Mouse (Mus musculus): ENCODE results near the gene Eng. TPM values are rescaled to one million over a fixed set of nuclear protein-coding genes. Genes with fewer than 3 reads are reported as not detected.

Eng gene
- polyA plus RNA-seq, 1 experiment from 2014 or later, result 107 TPM

DNA sequence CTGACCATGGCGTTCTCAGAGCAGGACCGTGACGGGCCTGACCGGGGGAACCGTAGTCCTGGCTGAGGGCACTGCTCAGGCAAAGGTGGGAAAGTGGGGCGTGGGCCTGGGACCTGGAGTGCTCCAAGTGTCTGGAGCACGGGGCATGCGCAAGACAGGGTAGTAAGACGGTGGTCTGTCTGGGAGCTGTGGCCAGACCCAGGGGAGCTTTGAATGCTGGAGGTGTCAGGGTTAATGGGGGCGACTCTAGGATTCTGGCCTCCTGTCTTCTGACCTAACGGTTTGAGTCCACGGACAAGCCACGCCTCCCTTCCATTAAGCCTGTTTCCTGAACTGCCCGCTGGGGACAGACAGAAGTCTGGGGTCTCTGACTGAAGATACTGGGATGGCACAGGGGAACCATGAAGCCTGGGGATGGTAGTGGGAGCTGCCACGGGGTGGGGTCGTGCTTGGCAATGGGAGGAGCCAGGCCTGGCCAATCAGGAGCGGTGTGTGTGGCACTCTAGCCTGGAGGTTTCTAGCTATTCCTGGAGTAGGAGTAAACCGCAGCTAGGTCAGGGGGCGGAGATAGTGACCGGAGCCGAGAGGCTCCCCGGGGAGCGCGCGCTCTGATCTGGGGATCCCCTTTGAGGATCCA, 38.1 kb upstream of the Eng start:
- H3K36me3 ChIP-seq, result no peaks in the 10 kb centered on the region
- 6% methylated on average over 25 of the region's 25 CpGs for WGBS

DNA sequence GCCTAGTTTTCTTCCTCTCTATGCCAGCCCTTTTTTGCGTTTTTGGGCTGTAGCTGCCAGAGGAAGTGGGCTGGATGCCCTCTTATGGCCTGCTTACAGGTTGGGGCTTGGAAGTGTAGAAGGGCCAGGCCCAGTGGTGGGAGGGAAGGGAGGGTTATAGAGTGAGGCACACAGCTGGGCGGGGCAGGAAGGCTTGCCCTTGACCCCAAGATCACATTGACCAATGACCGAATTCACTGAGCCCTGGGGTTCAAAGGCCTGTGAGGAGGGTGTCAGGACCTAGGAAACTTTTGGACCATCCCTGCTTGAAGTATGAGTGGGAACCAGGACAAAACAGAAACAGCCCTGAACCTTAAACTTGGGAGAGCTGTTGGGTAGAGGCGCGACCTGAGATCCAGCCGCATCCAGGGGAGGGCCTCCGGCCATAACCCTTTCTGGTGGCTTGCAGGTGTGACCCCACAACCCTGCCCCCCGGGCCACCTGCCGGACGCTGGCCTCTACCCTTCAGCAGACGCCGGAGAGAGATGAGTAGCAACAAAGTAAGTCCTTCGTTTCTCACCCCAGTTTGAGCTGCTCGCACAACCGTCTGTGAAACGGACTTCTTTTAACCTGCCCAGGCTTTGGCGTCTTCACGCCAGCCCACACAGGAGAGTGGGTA, 37.5 kb upstream of the Eng start:
- H3K4me2 ChIP-seq, result peak overlapping the region; percentile 90
- no peaks in the 10 kb centered on the region for H3K27me3 ChIP-seq
- peak overlapping the region; percentile 67; the same call in 1 of the 2 replicates for H3K27ac ChIP-seq
- H3K36me3 ChIP-seq, result peaks cover 3% of the 10 kb centered on the region; the same call in 1 of the 2 replicates
- peak overlapping the region; percentile 38 for H3K9ac ChIP-seq
- H3K4me3 ChIP-seq, result peak overlapping the region; percentile 80
- no peaks in the 10 kb centered on the region for H3K9me3 ChIP-seq
- no peak for ATAC-seq (ENCODE audit: borderline replicate concordance, extremely low read depth, low FRiP score, low TSS enrichment)
- 50% methylated on average over 18 of the region's 18 CpGs for WGBS
- H3K4me1 ChIP-seq, result peaks cover 42% of the 10 kb centered on the region

More for the DNA sequence above, 38.1 kb upstream of the Eng start:
- Histone ChIP-seq H3K4me2 (peak overlapping the region; percentile 90), H3K4me3 (peak overlapping the region; percentile 80), H3K9ac (peak overlapping the region; percentile 38), H3K27me3 (no peaks in the 10 kb centered on the region), H3K9me3 (no peaks in the 10 kb centered on the region), H3K4me1 (peaks cover 42% of the 10 kb centered on the region), H3K27ac (peak overlapping the region; percentile 67)
- peak; percentile 53 for ATAC-seq (ENCODE audit: borderline replicate concordance, extremely low read depth, low FRiP score, low TSS enrichment)

DNA sequence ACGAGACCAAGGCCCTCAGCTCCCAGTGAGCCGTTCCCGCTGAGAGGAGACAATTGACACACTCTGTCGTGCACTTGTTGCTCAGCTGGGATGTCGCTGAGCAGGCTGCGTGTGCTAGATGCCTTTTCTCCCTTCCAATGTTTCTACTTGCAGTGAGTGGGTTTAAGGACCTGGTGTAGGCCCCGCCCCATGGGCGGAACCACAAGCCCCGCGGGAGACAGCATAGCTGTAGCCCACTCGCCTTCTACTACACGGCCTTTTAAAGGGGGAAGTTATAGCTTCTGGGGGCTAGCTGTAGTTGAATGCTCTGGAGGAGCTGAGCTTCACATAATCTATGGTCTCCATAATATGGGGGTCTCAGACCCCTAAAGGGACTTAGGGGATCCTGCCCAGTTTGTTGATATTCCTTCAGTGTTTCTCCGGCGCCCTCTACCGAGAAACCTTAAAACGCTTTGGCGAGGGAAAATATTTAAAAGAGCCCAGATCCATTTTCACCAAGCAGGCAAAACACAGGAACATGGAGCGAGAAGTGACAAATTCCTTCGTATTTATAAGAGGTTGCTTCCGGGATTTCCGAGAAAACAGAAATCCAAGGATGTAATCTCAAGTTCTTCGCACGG, 35.7 kb upstream of the Eng start:
- Histone ChIP-seq H3K27ac (peak overlapping the region; percentile 68), H3K27me3 (no peaks in the 10 kb centered on the region), H3K9ac (peak overlapping the region; percentile 48), H3K36me3 (peaks cover 14% of the 10 kb centered on the region), H3K4me3 (peak overlapping the region; percentile 47), H3K4me2 (peak overlapping the region; percentile 72), H3K4me1 (peaks cover 42% of the 10 kb centered on the region), H3K9me3 (no peaks in the 10 kb centered on the region)
- no peak for ATAC-seq (ENCODE audit: borderline replicate concordance, extremely low read depth, low FRiP score, low TSS enrichment)
- 9% methylated on average over 23 of the region's 23 CpGs for WGBS

DNA sequence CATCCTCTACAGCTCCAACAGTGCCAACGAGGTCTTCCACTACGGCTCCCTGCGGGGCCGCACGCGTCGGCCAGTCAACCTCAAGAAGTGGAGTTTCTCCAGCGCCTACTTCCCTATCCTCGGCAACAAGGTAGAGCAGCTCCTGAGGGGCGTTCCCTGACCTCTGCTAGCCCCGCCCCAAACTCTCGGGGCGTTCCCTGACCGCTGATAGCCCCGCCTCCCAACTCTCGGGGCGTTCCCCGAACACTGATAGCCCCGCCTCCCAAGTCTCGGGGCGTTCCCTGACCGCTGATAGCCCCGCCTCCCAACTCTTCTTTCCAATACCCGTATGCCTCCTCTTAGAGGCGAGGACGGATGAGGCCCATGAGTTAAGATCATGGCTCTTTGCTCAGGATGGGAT, 34.1 kb upstream of the Eng start:
- WGBS, result 70% methylated on average over 26 of the region's 26 CpGs
- Histone ChIP-seq H3K36me3 (peaks cover 24% of the 10 kb centered on the region), H3K4me1 (peaks cover 36% of the 10 kb centered on the region), H3K4me2 (no peak overlapping the region), H3K4me3 (no peak overlapping the region), H3K27ac (no peak overlapping the region), H3K9me3 (no peaks in the 10 kb centered on the region), H3K9ac (no peak overlapping the region), H3K27me3 (no peaks in the 10 kb centered on the region)
- ATAC-seq (ENCODE audit: borderline replicate concordance, extremely low read depth, low FRiP score, low TSS enrichment), result no peak

DNA sequence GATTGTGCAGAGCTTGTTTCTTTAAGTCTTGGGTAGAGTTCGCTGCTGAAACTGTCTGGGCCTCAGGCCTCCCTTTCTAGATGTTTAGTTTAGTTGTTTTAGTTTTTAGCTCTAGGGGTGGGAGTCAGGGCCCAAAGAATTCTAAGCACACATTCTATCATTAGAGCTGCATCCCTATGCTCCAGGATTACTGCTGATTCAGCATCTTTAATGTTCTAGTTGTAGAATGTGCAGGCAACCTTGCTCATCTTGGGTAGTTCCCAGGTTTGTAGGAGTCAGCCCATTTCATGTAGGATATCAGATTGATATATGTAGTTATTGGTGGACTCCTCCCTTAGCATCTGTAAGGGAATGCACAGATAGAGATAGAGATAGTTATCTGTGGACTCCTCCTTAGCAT, 29.3 kb upstream of the Eng start:
- no peak overlapping the region for H3K9ac ChIP-seq
- no peaks in the 10 kb centered on the region for H3K27me3 ChIP-seq
- WGBS, result 100% methylated on average over 1 of the region's 1 CpGs
- no peak overlapping the region for H3K4me3 ChIP-seq
- no peak overlapping the region for H3K27ac ChIP-seq
- no peaks in the 10 kb centered on the region for H3K9me3 ChIP-seq
- peaks cover 36% of the 10 kb centered on the region for H3K4me1 ChIP-seq
- ATAC-seq (ENCODE audit: borderline replicate concordance, extremely low read depth, low FRiP score, low TSS enrichment), result no peak
- H3K36me3 ChIP-seq, result peaks cover 29% of the 10 kb centered on the region
- H3K4me2 ChIP-seq, result no peak overlapping the region

DNA sequence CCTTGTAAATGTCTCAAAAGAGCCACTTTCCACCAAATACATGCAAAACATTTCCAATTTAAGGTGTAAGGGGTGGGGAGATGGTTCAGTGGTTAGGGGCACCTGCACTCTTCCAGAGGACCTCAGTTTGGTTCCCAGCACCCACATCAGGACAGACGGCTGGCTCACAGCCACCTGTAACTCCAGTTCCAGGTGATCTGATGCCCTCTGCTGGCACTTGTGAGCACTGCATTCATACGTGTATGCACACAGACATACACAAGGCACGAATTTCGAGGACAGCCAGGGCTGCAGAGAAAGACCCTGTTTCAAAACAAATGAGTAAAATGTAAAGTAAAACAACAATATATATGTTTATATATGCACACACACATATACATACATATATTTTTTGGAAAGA, 28.8 kb upstream of the Eng start:
- Histone ChIP-seq H3K9me3 (no peaks in the 10 kb centered on the region), H3K9ac (no peak overlapping the region), H3K4me3 (no peak overlapping the region), H3K36me3 (peaks cover 29% of the 10 kb centered on the region), H3K27me3 (no peaks in the 10 kb centered on the region), H3K27ac (no peak overlapping the region), H3K4me2 (no peak overlapping the region), H3K4me1 (peaks cover 40% of the 10 kb centered on the region)
- WGBS, result 94% methylated on average over 4 of the region's 4 CpGs
- no peak for ATAC-seq (ENCODE audit: borderline replicate concordance, extremely low read depth, low FRiP score, low TSS enrichment)

DNA sequence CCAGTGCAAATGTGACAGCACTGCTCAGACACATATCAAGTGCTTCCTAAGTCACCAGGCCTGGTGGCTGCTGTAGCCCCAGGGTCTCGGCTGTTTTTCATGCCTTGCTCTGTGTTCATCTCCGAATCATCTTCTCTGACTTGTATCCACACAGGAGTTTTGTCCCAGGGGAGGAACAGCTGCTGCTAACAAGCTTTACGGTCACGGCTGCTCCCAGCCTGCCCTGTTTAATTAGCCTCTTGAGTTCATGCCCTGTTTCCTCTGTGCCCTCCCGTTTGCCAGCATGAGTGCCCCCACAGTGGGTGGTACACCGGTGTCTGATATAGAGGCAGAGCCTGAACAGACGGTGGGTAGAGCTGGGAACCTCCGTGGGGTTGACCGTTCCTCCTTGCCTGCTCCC, 28.3 kb upstream of the Eng start:
- WGBS, result 79% methylated on average over 9 of the region's 9 CpGs
- no peak overlapping the region for H3K4me3 ChIP-seq
- H3K36me3 ChIP-seq, result peaks cover 29% of the 10 kb centered on the region
- peaks cover 40% of the 10 kb centered on the region for H3K4me1 ChIP-seq
- no peaks in the 10 kb centered on the region for H3K27me3 ChIP-seq
- ATAC-seq (ENCODE audit: borderline replicate concordance, extremely low read depth, low FRiP score, low TSS enrichment), result no peak
- no peak overlapping the region for H3K4me2 ChIP-seq
- H3K9me3 ChIP-seq, result no peaks in the 10 kb centered on the region
- no peak overlapping the region for H3K9ac ChIP-seq
- no peak overlapping the region for H3K27ac ChIP-seq

DNA sequence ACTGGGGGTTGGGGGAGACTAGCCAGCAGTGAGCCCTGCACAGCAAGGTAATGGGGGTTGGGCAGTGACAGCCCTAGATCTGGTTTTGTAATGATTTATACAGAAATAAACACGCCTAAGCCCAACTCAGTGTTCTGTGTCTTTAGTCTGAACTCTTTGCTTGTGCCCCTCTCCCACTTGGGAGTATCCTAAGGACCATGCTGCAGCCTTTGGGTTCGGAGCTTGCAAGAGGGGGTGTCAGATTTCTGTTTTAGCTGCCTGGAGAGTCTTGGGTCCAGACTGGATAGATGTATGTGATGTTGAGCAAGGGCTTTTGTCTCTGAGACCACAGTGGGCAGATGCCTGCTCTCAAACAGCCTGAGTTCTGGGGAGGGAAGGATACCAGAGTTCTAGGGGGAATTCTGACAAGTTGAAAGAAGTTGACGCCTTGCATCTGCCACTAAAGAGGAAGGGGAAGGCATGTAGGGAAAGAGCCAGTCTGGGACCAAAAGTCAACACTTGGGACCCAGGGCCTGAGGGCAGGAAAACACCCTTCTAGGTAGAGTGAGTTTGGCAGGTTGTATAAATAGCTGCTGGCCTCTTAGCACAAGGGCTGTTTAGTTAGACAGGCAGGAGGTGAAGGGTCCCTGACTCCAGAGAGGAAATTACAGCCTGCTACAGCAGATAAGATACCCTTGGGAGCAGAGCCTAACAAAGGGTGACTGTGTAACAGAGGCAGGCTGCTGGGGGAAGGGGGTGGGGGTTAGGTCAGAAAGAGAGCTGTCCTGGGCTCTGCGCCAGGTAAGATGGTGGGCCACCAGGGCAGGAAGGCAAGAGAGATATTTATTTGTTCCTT, 25.5 kb upstream of the Eng start:
- peak overlapping the region; percentile 89 for H3K27ac ChIP-seq
- no peak overlapping the region for H3K9ac ChIP-seq
- no peaks in the 10 kb centered on the region for H3K27me3 ChIP-seq
- peaks cover 15% of the 10 kb centered on the region for H3K36me3 ChIP-seq
- peak; percentile 73 for ATAC-seq (ENCODE audit: borderline replicate concordance, extremely low read depth, low FRiP score, low TSS enrichment)
- H3K4me3 ChIP-seq, result no peak overlapping the region
- no peaks in the 10 kb centered on the region for H3K9me3 ChIP-seq
- peak overlapping the region; percentile 17 for H3K4me2 ChIP-seq
- peaks cover 61% of the 10 kb centered on the region for H3K4me1 ChIP-seq
- 4% methylated on average over 4 of the region's 4 CpGs for WGBS

DNA sequence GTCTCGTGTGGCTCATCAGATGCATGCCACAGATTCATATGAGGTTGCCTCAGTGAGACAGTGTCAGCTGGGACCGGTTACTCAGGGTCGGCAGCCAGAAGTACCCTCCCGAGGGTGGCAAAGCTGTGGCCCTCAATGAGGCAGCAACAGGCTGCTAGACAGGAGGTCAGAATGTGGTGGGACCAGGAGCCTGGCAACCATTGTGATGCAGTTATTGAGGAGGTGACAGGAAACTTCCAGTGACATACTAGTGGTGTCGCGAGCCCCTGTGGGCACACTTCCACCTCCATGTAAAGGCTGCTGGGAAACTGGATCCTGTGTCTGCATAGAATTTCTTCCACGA, 24.9 kb upstream of the Eng start, which contains the start of gene Ak1:
TSS of gene Ak1 (plus strand) at position 242 of the 343 bp plus-strand sequence.
- Histone ChIP-seq H3K27me3 (no peaks in the 10 kb centered on the region), H3K4me1 (peaks cover 66% of the 10 kb centered on the region), H3K27ac (peak within 1 kb of the TSS; percentile 89), H3K36me3 (peaks cover 11% of the 10 kb centered on the region), H3K9me3 (no peaks in the 10 kb centered on the region), H3K9ac (no peak within 1 kb of the TSS), H3K4me2 (peak within 1 kb of the TSS; percentile 17), H3K4me3 (no peak within 1 kb of the TSS)
- ATAC-seq (ENCODE audit: borderline replicate concordance, extremely low read depth, low FRiP score, low TSS enrichment), result 0 out of 2 replicates have a peak, but pooled peaks have one; percentile 3
- WGBS, result 7% methylated on average over 7 of the region's 7 CpGs

DNA sequence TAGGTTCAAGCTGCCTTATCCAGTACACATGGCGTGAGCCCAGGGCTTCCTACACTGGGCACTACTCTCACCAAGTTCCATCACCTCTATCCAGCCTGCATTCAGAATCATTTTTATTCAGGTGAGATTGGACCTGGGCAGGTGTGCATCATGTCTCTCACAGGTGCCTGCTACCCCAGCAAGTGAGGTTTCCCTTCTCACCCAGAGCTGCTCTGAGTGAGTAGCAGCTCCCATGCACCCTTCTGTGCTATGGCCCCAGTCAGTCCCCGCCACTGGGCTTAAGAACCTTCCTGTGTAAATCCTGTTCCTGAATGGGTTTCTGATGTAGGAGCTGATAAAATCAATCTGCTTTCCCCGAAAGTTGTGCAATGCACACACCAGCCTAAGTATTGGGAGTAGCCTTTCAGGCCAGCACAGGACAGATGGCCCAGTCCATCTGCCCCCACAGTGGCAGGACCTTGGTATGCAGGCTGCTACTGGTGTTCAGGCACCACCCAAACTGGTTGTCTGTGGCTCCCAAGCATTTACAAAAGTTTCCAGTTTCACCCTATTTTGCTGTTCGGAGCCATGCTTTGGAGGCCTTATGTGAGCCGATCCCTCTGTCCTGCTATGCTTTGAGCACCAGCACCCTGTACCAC, 22.2 kb upstream of the Eng start:
- peak overlapping the region; percentile 79 for H3K27ac ChIP-seq
- H3K4me3 ChIP-seq, result no peak overlapping the region
- 61% methylated on average over 5 of the region's 5 CpGs for WGBS
- ATAC-seq (ENCODE audit: borderline replicate concordance, extremely low read depth, low FRiP score, low TSS enrichment), result no peak
- H3K9me3 ChIP-seq, result no peaks in the 10 kb centered on the region
- no peak overlapping the region for H3K4me2 ChIP-seq
- H3K27me3 ChIP-seq, result no peaks in the 10 kb centered on the region
- no peak overlapping the region for H3K9ac ChIP-seq
- no peaks in the 10 kb centered on the region for H3K36me3 ChIP-seq
- H3K4me1 ChIP-seq, result peaks cover 84% of the 10 kb centered on the region

DNA sequence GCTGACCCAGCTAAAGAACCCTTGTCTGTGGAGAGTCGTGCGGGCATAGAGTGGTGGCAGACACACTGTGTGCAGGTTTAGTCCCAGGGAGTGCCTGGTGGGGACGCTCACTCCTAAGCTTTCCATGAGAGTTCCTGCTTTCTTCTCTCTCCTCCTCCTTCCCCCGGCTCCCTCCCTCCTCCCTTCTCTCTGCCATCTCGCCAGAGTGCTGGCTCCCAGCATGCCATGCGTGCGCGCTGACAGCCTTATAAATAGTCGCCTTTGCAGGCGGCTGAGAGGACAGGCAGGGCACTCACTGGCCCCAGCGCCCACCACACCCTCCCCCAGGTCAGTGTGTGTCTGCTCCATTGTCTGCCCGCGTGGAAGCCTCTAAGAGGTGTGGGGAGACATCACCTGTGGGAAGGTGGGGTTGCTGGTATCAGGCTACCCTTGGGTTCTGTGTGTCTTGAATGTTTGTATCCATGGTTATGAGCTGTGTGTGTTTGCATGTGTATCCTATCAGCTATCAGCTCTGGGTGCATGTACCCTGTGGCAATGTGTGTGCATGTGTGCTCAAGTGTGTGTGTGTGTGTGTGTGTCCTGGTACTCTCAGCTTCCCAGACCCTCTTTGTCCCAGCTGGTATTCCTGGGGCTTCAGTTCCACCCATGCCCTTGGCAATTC, 21.1 kb upstream of the Eng start:
- WGBS, result 2% methylated on average over 13 of the region's 13 CpGs
- Histone ChIP-seq H3K4me2 (peak overlapping the region; percentile 48), H3K9me3 (no peaks in the 10 kb centered on the region), H3K27ac (peak overlapping the region; percentile 79), H3K4me3 (peak overlapping the region; percentile 15), H3K9ac (peak overlapping the region; percentile 29; the same call in 1 of the 2 replicates), H3K36me3 (no peaks in the 10 kb centered on the region), H3K4me1 (peaks cover 78% of the 10 kb centered on the region), H3K27me3 (no peaks in the 10 kb centered on the region)
- ATAC-seq (ENCODE audit: borderline replicate concordance, extremely low read depth, low FRiP score, low TSS enrichment), result peak; percentile 16; the same call in 1 of the 2 replicates

Measured in lung, embryonic 15.5 days (tissue).